Mouse (Mus musculus) kidney, postnatal 14 days (tissue): ENCODE data around the gene Tssc4.

ENCODE experiments used
- DNase-seq: peaks from one replicate; pipeline ENCODE4 v3.0.0; 2022; ENCODE audit warnings: mixed read lengths

Tssc4 gene

GRCm38 (mm10) chr7:143068882-143069591 lies at the start of gene Tssc4:
Tssc4 (plus strand) TSS chr7:143069249.
- DNase-seq: peak; percentile 99

DNA sequence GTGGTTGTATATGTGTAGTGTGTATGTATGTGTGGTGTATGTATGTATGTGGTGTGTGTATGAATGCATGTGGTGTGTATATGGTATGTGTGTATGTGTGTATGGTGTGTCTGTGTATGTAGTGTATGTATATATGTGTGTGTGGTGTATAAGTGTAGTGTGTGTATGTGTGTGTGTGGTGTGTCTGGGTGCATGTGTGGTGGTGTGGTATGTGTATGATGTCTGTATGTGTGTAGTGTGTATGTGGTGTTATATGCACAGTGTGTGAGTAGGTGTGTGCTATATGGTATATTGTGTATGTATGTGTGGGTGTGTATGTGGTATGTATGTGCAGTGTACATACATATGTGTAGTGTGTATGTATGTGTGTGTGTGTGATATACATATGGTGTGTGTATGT lies 49.0 kb upstream of the Tssc4 start:
- DNase-seq: no peak

DNA sequence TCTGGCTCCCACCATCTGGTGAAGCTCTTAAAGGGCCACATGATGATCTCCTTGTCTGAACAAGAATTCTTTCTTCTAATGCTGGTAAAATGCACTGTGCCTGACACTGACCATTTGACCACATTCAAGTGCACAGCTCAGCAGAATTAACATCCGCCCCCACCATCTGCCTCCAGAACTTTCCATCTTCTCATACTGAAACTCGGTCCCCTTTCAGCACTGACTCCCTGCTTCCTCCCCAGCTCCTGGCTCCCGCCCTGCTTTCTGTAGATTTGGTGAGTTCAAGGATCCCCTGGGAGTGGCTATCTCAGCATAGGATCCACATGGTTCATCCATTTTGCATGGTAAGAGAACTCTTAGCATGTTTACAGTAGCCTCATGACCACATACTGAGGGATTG lies 48.3 kb upstream of the Tssc4 start:
- DNase-seq: no peak

DNA sequence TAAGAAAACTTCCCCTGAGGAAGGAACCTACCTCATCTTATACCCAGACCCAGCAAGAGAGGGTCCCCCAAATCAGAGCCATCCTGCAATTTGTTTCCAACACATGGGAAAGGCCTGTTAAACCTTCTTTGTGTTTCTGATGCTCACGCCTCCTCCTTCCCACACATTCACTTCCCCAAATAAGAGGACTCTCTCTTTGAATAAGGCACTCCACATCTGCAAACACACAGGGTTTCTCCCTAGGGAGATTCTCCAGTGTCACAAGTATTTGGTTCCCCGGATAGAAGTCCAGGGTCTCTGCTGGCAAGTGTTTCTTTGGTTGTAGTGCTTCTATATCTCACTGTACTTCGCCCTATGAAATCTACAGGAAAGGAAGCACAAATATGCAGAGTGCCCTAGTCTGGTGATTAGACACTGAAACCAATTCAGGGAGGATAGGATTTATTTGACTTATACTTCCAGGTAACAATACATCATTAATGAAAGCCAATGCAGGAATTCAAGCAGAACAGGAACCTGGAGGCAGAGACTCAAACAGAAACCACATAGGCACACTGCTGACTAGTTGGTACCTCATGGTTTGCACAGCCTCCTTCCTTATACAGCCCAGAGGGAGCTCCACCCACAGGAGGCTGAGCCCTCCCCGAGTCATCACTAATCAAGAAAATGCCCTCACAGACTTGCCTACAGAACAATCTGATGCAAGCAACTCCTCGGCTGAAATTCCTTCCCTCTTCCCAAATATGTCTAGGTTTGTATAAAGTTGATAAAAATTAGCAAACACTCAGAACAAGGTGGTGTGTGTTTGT lies 47.5 kb upstream of the Tssc4 start:
- no peak for DNase-seq

- DNase-seq: no peak
Measured at GRCm38 (mm10) chr7:143023499-143023898, 45.5 kb upstream of the Tssc4 start.

DNA sequence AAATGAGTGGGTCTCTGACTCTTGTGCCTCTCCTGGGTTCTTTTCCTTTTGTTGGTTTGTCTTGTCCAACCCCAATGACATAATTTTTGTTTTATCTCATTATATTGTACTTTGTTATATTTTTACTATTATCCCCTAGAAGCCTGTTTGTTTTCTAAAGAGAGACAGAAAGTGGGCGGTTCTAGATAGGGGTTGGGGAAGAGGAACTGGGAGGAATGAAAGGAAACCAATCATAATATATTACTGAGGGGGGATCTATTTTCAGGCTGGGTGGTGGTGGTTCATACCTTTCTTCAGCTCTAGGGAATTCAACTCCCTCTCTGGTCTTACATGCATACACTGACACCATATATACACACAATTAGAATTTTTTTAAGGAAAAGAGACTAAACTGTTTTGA lies 44.8 kb upstream of the Tssc4 start:
- DNase-seq: no peak

DNA sequence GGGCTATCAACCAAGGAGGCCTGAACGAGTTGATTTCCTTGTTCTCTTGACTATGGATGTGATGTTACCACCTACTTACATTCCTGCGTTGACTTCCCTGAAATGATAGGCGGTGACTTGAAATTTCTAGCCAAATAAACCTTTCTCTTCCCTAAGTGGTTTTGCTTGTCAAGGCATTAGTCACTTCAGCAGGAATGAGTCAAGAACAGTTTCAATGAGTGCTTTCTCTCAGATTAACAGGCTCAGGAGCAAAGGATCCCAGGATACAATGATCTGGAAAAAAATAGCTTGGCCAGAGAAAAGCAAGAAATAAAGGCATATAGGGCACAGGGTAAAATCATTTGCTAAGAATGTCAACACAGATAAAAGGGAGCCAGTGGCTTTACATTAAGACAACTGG lies 43.6 kb upstream of the Tssc4 start:
- DNase-seq: no peak

GRCm38 (mm10) chr7:143027196-143027595 lies 41.9 kb upstream of the Tssc4 start:
- DNase-seq: no peak

DNA sequence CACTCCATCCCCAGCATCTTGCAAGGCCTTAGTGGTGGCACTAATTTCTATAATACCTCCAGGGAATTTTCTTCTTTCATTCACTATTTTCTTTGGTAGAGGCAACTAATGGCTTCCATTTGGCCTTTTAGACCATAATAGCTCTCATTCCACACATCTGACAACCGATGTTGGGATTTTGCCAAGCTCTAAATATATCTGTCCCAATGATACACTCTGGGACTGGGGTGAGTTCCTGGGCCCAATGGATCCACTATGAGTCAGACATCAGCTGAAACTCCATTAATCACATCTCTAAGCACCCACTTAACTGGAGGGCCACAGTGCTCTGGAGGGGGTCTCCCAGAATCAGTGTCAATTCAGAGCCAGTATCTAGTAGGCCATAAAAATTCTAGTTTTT lies 37.2 kb upstream of the Tssc4 start:
- no peak for DNase-seq

- DNase-seq: peak; percentile 41
Measured at GRCm38 (mm10) chr7:143033581-143033980, 35.5 kb upstream of the Tssc4 start.

DNA sequence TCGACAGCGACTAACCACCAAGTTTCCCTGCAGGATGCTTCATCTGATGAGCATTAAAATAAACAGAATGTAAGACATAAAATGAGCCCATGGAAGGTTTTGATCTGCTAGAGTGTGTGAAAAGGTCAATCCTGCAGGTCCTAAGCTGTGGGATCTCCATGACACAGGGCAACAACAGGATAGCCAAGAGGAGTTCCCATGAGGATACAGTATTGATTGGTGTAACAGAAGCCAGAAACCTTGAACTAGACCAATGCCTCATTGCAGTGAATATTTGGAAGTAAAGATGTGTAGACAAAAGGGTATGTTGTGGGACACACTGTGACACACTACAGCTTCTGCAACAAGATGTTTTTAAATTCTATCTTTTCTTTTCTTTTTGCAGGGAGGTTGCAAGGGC lies 34.9 kb upstream of the Tssc4 start:
- DNase-seq: no peak

DNA sequence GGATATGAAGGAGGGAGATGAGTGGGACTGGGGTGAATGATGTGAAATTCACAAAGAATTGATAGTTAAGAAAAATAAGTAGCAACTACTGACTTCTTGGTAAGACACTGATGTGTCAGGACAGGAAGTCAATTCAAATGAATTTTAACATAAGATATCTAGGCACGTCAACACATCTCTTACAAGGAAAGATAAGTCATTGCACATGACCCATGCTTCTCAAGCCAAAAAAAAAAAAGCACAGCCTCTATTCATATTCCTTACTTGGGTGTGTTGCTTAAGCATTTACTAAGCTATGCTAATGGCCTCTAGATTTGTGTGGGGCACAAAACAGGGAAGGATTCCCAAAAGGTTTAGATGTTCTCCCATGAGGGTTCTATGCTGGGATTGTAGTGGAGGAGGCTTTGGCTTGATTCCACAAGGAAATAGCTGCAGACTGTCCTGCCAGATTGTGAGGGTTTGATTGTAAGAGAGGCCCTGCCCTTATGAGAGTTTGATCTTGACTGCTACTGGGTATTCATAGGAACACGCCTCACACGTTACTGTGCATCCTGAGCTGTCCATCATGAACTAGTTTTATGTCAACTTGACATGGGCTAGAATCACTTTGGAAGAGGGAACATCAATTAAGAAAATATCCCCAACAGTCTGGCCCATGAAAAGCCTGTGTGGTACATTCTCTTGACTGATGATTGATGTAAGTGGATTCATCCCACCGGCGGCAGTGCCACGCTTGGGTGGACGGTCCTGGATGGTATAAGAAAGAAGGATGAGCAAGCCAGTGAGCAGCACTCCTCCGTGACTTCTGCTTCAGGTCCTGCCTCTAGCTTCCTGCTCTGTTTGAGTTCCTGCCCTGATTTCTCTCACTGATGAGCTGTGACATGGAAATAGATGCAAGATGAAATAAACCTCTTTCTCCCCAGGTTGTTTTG lies 34.3 kb upstream of the Tssc4 start:
- DNase-seq: no peak

DNA sequence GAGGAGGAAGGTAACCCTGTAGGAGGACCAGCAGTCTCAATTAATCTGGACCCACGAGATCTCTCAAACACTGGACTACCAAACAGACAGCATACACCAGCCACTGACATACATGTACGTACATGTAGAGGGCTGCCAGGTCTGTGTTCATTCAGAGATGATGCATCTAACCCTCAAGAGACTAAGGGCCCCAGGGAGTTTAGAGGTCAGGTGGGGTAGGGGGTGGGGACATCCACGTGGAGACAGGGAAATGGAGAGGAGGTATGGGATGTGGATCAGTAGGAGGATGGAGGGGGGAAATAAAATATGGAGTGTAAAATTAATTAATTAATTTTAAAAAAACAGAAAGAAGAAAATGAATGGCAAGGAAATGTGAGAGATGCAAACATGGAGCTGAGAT lies 32.3 kb upstream of the Tssc4 start:
- DNase-seq: no peak

- DNase-seq: no peak
Measured at GRCm38 (mm10) chr7:143037306-143037705, 31.7 kb upstream of the Tssc4 start.

- DNase-seq: no peak
Measured at GRCm38 (mm10) chr7:143038174-143038931, 30.7 kb upstream of the Tssc4 start.

- no peak for DNase-seq
Measured at GRCm38 (mm10) chr7:143040561-143040960, 28.5 kb upstream of the Tssc4 start.

DNA sequence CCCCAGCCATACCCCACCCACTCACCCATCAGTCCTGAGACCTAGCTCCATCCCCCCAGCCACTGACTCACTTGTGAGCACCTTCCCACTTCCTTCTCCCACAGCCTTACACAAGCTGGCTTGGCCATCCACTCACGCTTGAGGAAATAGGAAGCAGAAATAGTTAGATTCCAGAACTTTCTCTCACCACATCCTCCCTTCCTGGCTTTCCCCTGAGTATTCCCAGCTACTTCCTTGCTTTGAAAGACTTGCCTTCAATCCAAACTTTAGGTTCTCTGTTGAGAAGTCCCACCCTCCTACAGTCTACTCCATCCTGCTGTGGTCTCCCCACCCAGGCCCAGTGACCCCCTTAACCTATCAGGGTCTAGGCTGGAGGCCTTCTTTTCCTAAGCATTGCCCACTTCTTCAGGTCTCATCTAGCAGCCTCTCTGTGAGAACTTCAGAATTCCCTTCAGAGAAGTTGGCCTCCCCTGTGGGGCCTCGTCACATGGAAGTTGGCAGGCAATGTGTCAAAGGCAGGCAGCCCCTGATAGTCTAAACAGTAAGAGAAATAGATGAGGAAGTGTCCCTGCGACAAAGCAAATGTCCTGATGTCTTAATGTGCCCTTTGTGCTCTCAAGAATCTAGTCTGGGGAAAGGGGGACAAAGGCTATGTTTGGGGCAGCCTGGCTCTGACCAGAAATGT lies 27.8 kb upstream of the Tssc4 start:
- no peak for DNase-seq

DNA sequence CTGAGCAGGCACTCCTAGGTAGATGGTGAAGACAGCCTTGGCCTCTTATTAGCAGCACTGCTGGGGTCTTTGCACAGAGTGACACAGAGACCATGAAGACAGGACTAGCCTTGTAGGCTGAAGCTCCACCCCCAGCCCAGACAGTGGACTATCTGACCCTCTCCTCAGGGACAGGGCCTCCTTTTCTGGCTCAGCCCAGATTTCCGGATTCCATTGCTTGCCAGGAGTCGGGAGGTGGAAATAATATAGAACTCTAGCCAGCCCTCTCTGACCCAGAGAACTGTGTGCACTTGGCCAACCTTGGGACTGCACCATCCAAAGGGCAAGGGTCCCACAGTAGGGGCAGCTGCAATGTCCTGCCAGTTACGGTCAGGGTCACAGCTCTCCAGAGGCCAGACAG lies 27.0 kb upstream of the Tssc4 start:
- DNase-seq: peak; percentile 88

DNA sequence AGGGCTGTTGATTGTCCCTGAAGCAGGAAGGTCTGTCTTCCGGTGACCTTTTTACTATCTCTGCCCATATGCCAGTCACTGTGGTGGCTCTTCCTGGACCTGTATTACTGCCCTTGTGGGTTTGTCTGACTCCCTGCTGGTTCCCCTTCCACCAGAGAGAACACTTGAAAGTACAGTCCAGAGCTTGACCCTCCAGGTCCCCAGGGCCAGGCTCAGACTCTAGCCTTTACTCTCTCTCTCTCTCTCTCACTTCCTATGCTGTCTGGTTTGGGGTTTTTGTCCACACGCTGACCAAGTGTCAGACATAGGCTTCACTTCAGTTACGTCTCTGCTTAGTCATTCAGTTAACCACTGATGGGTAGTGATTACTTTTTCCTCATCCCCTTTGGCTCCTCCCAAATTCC lies 26.1 kb upstream of the Tssc4 start:
- DNase-seq: no peak

- no peak for DNase-seq
Measured at GRCm38 (mm10) chr7:143044049-143044825, 24.8 kb upstream of the Tssc4 start.

DNA sequence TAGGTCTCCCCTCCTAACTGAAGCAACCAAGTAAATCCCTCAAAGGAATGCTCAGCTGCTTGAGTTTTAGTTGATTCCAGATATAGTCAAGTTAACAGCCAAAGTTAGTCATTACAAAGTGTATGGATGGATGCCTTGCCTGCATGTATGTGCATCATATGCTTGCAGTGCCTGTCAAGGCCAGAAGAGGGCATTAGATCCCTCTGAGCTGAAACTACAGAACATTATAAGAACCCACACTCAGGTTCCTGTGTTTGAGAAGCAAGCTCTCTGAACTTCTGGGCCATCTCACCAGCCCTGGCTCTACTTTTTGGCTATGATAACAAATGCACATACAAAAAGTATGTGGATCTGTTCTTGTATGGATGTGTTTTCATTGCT lies 24.2 kb upstream of the Tssc4 start:
- no peak for DNase-seq
